Mouse (Mus musculus) forebrain, postnatal 0 days (tissue): Measurements from ENCODE around the gene Il17re. TPM values are rescaled to one million over a fixed set of nuclear protein-coding genes. Genes with fewer than 3 reads are reported as not detected.
A peak's percentile ranks its signal among the peaks of the same experiment; 100 is the strongest.

Experiments used
- ATAC-seq: fragments of 200-750 bp; cut with Nextera tagmentation; 2 replicates; pipeline ENCODE4 v1.8.0; 2017; ENCODE audit warnings: mild to moderate bottlenecking, moderate library complexity
- DNase-seq: peaks from one replicate; pipeline ENCODE4 v3.0.0-alpha.2; 2015
- H3K27ac ChIP-seq: fragments of 300-500 bp; sonication (generic); 2 replicates; pipeline ENCODE4 v1.5.1; 2014; ENCODE audit warnings: low read depth, mild to moderate bottlenecking, antibody characterized with exemption, low read length, moderate library complexity, mixed read lengths
- H3K27me3 ChIP-seq: fragments of 300-500 bp; sonication (generic); 2 replicates; pipeline ENCODE4 v1.6.1; 2014; ENCODE audit warnings: mild to moderate bottlenecking, low read length, mixed read lengths; ENCODE audit not compliant: insufficient read depth
- H3K36me3 ChIP-seq: fragments of 300-500 bp; sonication (generic); 2 replicates; pipeline ENCODE4 v1.6.1; 2014; ENCODE audit warnings: mild to moderate bottlenecking, moderate library complexity; ENCODE audit not compliant: insufficient read depth
- H3K4me1 ChIP-seq: fragments of 300-500 bp; sonication (generic); 2 replicates; pipeline ENCODE4 v1.6.1; 2014; ENCODE audit warnings: antibody characterized with exemption; ENCODE audit not compliant: insufficient read depth
- H3K4me2 ChIP-seq: fragments of 300-500 bp; sonication (generic); 2 replicates; pipeline ENCODE4 v1.6.1; 2014; ENCODE audit warnings: low read depth, mild to moderate bottlenecking, moderate library complexity
- H3K4me3 ChIP-seq: fragments of 300-500 bp; sonication (generic); 2 replicates; pipeline ENCODE4 v1.5.1; 2014; ENCODE audit warnings: low read depth, low read length, mixed read lengths
- H3K9ac ChIP-seq: fragments of 300-500 bp; sonication (generic); 2 replicates; pipeline ENCODE4 v1.6.1; 2014; ENCODE audit warnings: mild to moderate bottlenecking
- H3K9me3 ChIP-seq: fragments of 300-500 bp; sonication (generic); 2 replicates; pipeline ENCODE4 v1.6.1; 2016; ENCODE audit warnings: low read length
- CTCF ChIP-seq: sonication (generic); IDR thresholded peaks from 2 replicates; pipeline ENCODE4 v1.5.1; 2016; ENCODE audit warnings: antibody characterized with exemption, control low read depth, low read depth
- WGBS: fragments of 180-500 bp; shearing (Covaris S2); extraction: QIAGEN DNeasy Blood & Tissue Kit; methylation state at CpG from one replicate; pipeline ENCODE4 v1.1.7; 2014; 5-methylcytosine and 5-hydroxymethylcytosine counted together
- polyA plus RNA-seq: library from polyadenylated mRNA; unstranded; fragments of >200 nt; fragmentation: Nextera tagmentation; extraction: Ambion mirVana; gene quantifications from 2 replicates; pipeline ENCODE4 v1.2.1, GENCODE M21; 2015
- total RNA-seq: library from RNA; depleted of rRNA; stranded (reverse); fragments of >200 nt; gene quantifications from 2 replicates; pipeline ENCODE4 v1.2.3, GENCODE M21; 2014

Gene Il17re
- total and polyA plus RNA-seq, 2 experiments from 2014 or later: 0.28 TPM; not detected in 1

GRCm38 (mm10) chr6:113499346-113499745 lies 41.1 kb downstream of the Il17re start:
- 80% methylated on average over 6 of the region's 6 CpGs for WGBS
- Histone ChIP-seq H3K4me3 (no peak overlapping the region), H3K27ac (no peak overlapping the region), H3K36me3 (peaks cover 16% of the 10 kb centered on the region), H3K4me1 (peaks cover 8% of the 10 kb centered on the region), H3K9ac (no peak overlapping the region), H3K27me3 (no peaks in the 10 kb centered on the region; the same call in 1 of the 2 replicates), H3K4me2 (no peak overlapping the region), H3K9me3 (no peaks in the 10 kb centered on the region)
- no peak for DNase-seq
- ATAC-seq: no peak
- no peak for TF ChIP-seq CTCF

GRCm38 (mm10) chr6:113501388-113502084 lies 43.3 kb downstream of the Il17re start, which contains the start of gene Prrt3:
Gene Prrt3, minus strand, starts transcription at chr6:113501931.
- no peak for TF ChIP-seq CTCF
- Histone ChIP-seq H3K4me1 (peaks cover 5% of the 10 kb centered on the region; the same call in 1 of the 2 replicates), H3K9me3 (no peaks in the 10 kb centered on the region), H3K27ac (peak within 1 kb of the TSS; percentile 40; the same call in 1 of the 2 replicates), H3K36me3 (peaks cover 12% of the 10 kb centered on the region), H3K4me2 (peak within 1 kb of the TSS; percentile 66), H3K27me3 (no peaks in the 10 kb centered on the region; the same call in 1 of the 2 replicates), H3K4me3 (peak within 1 kb of the TSS; percentile 68), H3K9ac (peak within 1 kb of the TSS; percentile 67)
- 2% methylated on average over 32 of the region's 32 CpGs for WGBS
- ATAC-seq: peak; percentile 95
- peak; percentile 85 for DNase-seq

GRCm38 (mm10) chr6:113502801-113503200 lies 44.5 kb downstream of the Il17re start:
- Histone ChIP-seq H3K9me3 (no peaks in the 10 kb centered on the region), H3K4me3 (no peak overlapping the region), H3K9ac (no peak overlapping the region), H3K4me2 (no peak overlapping the region), H3K27me3 (no peaks in the 10 kb centered on the region; the same call in 1 of the 2 replicates), H3K4me1 (peaks cover 5% of the 10 kb centered on the region; the same call in 1 of the 2 replicates), H3K36me3 (peaks cover 5% of the 10 kb centered on the region; the same call in 1 of the 2 replicates), H3K27ac (no peak overlapping the region)
- TF ChIP-seq CTCF: no peak
- ATAC-seq (no peak), DNase-seq (no peak)
- 51% methylated on average over 2 of the region's 2 CpGs for WGBS

GRCm38 (mm10) chr6:113505689-113506088 lies 47.4 kb downstream of the Il17re start:
- ATAC-seq: no peak

GRCm38 (mm10) chr6:113507130-113507529 lies 48.8 kb downstream of the Il17re start:
- no peaks in the 10 kb centered on the region for H3K27me3 ChIP-seq
- no peaks in the 10 kb centered on the region for H3K4me1 ChIP-seq
- H3K36me3 ChIP-seq: no peaks in the 10 kb centered on the region
- no peak overlapping the region for H3K27ac ChIP-seq
- ATAC-seq (no peak), DNase-seq (no peak)
- no peak overlapping the region for H3K4me3 ChIP-seq
- no peak overlapping the region for H3K9ac ChIP-seq
- no peak overlapping the region for H3K4me2 ChIP-seq
- H3K9me3 ChIP-seq: no peaks in the 10 kb centered on the region
- TF ChIP-seq CTCF: no peak

More at GRCm38 (mm10) chr6:113505689-113506088, 47.4 kb downstream of the Il17re start:
- no peak for TF ChIP-seq CTCF
- no peaks in the 10 kb centered on the region; the same call in 1 of the 2 replicates for H3K27me3 ChIP-seq
- no peak overlapping the region for H3K9ac ChIP-seq
- no peaks in the 10 kb centered on the region for H3K9me3 ChIP-seq
- no peaks in the 10 kb centered on the region for H3K36me3 ChIP-seq
- peaks cover 4% of the 10 kb centered on the region; the same call in 1 of the 2 replicates for H3K4me1 ChIP-seq
- no peak for DNase-seq
- WGBS: 80% methylated on average over 1 of the region's 1 CpGs
- H3K4me3 ChIP-seq: no peak overlapping the region
- no peak overlapping the region for H3K27ac ChIP-seq
- no peak overlapping the region for H3K4me2 ChIP-seq

- H3K9me3 ChIP-seq: no peaks in the 10 kb centered on the region
- H3K36me3 ChIP-seq: peaks cover 5% of the 10 kb centered on the region; the same call in 1 of the 2 replicates
- DNase-seq: no peak
- no peak overlapping the region for H3K9ac ChIP-seq
- H3K27ac ChIP-seq: no peak overlapping the region
- no peak for TF ChIP-seq CTCF
- no peak overlapping the region for H3K4me3 ChIP-seq
- ATAC-seq: no peak
- no peaks in the 10 kb centered on the region for H3K27me3 ChIP-seq
- no peak overlapping the region for H3K4me2 ChIP-seq
- WGBS: 55% methylated on average over 7 of the region's 7 CpGs
- no peaks in the 10 kb centered on the region for H3K4me1 ChIP-seq
Observed at GRCm38 (mm10) chr6:113508272-113508946, 50.1 kb downstream of the Il17re start.

GRCm38 (mm10) chr6:113508947-113509280 lies 50.6 kb downstream of the Il17re start:
- Histone ChIP-seq H3K9ac (no peak overlapping the region), H3K36me3 (peaks cover 9% of the 10 kb centered on the region), H3K9me3 (no peaks in the 10 kb centered on the region), H3K27me3 (no peaks in the 10 kb centered on the region), H3K27ac (no peak overlapping the region), H3K4me1 (no peaks in the 10 kb centered on the region), H3K4me3 (no peak overlapping the region), H3K4me2 (no peak overlapping the region)
- no peak for TF ChIP-seq CTCF
- 34% methylated on average over 5 of the region's 5 CpGs for WGBS
- ATAC-seq (no peak), DNase-seq (no peak)
